Mouse (Mus musculus): ENCODE data around the gene Mup9. TPM values are rescaled to one million over a fixed set of nuclear protein-coding genes. Genes with fewer than 3 reads are reported as not detected.
"Not testable (repeated sequence)": the region's sequence is repeated elsewhere in the genome, so short reads cannot be mapped to it uniquely, and the experiment has no call there.

Gene Mup9
- polyA plus RNA-seq (2015; fragmentation: Nextera tagmentation; extraction: Ambion mirVana): not detected in 2 replicates

GRCm38 (mm10) chr4:60421852-60422251 lies at the start of gene Mup9:
Gene Mup9 (minus strand): TSS chr4:60421952.
- H3K9ac ChIP-seq (replicated peaks); H3K4me1 ChIP-seq (ENCODE audit: insufficient read depth); ATAC-seq; H3K36me3 ChIP-seq (replicated peaks; ENCODE audit: insufficient read depth, low read length); H3K27me3 ChIP-seq (ENCODE audit: insufficient read depth, low read length); H3K4me2 ChIP-seq (ENCODE audit: low read depth, low read length); DNase-seq; H3K4me3 ChIP-seq (ENCODE audit: low read depth, low read length); H3K9me3 ChIP-seq (ENCODE audit: low read length); H3K27ac ChIP-seq (ENCODE audit: low read depth): not testable (repeated sequence)
- 60% methylated on average over 3 of the region's 3 CpGs for WGBS (ENCODE audit: insufficient replicate concordance)

Other genes with a start within 250 kb of the Mup9 start
- gene Mup8, start 199.4 kb downstream of the Mup9 start, polyA plus RNA-seq (2015; fragmentation: Nextera tagmentation; extraction: Ambion mirVana): not detected in 2 replicates
- not detected in 2 replicates for gene Mup1, start 80.0 kb upstream of the Mup9 start, polyA plus RNA-seq (2015; fragmentation: Nextera tagmentation; extraction: Ambion mirVana)
- gene Mup10, start 160.2 kb upstream of the Mup9 start, polyA plus RNA-seq (2015; fragmentation: Nextera tagmentation; extraction: Ambion mirVana): not detected in 2 replicates
- not detected in 2 replicates for gene Mup11, start 240.5 kb upstream of the Mup9 start, polyA plus RNA-seq (2015; fragmentation: Nextera tagmentation; extraction: Ambion mirVana)

Measured in liver, postnatal 0 days (tissue).